Mouse (Mus musculus): ENCODE results near the gene Pim3.

DNA sequence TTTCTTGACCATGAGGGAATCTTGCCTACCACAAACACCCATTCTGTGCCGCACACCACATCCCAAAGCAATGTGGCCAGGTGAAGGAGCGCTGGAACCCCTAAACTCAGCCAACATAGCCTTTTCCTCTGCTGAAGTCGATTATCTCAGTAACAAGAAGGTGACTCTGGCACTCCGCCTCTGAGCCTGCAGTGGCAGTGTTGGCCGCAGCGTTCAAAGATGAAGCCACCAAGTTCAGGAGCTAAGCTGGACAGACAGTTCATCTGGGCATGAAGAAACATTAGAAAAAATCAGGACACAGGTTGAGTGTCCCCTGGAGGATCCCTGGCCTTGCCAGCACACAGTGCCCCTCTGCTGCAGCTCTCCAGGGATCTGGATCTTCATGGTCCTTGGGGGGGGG, 34.5 kb upstream of the Pim3 start:
- TF ChIP-seq CTCF (IDR thresholded peaks at IDR 0.05; ENCODE audit: control insufficient read depth, insufficient read depth, insufficient read length) (no peak), USF1 (IDR thresholded peaks at IDR 0.05; ENCODE audit: low read depth) (no peak), MAX (IDR thresholded peaks at IDR 0.05) (no peak), MYOG (IDR thresholded peaks at IDR 0.05; ENCODE audit: control insufficient read depth, extremely low read depth, insufficient read length) (no peak)

Data from C2C12 (cell line).